Mouse (Mus musculus): ENCODE measurements around the gene Gm45623. TPM values are rescaled to one million over a fixed set of nuclear protein-coding genes. Genes with fewer than 3 reads are reported as not detected.

Gene Gm45623
- polyA plus RNA-seq (2014; fragmentation: Illumina TruSeq; extraction: RNeasy Lipid Tissue Mini Kit (QIAGEN cat#74804)), result not detected

GRCm38 (mm10) chr13:56753192-56753951, at the start of gene Gm45623:
Gene Gm45623, minus strand, starts transcription at chr13:56753827.

DNA sequence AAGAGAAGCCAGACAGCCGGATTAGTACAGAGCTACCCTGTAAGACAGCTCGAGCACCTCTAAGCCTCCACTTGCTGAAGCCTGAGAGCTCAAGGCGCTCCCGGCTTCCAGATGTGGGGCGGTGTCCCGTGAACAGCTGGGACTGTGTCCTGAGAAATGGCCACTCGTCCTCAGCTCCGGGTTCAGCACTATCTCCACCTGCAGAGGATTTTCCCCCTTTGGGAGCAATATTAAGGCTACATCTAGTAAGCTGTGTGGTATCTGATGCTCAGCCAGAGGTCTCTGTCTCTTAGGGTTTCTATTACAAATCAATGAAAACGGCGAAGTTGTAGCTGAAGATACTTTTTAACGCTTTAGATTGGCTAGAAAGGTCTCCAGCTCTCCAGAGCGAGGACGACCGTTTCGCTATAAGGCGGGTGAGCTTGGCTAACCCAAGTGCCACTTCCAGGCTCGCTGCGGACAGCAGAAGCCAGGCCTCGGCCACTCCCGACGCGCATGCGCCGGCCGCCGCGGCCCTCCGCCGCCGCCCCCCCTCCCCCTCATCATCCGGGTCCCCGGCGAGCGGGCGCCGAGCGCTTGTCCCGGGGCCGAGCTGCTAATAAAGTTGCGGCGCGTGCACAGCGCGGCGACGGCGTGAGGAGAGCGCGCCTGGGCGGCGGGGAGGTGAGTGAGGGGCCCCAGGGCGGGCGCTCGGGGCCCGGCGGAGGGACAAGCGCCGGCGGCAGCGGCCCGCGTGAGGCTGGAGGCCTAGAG, 51.0 kb downstream of the Gm45623 start, which contains the start of gene Smad5:
Gene Smad5 (plus strand): TSS at position 542 of the 753 bp plus-strand sequence.

Other genes with a start within 250 kb of the Gm45623 start
- 2.2 TPM for gene Fbxl21, start 231.4 kb downstream of the Gm45623 start, polyA plus RNA-seq (2014; fragmentation: Illumina TruSeq; extraction: RNeasy Lipid Tissue Mini Kit (QIAGEN cat#74804))
- gene Lect2, start 205.3 kb downstream of the Gm45623 start, polyA plus RNA-seq (2014; fragmentation: Illumina TruSeq; extraction: RNeasy Lipid Tissue Mini Kit (QIAGEN cat#74804)), result not detected
- 20.3 TPM for gene Tgfbi, start 144.3 kb downstream of the Gm45623 start, polyA plus RNA-seq (2014; fragmentation: Illumina TruSeq; extraction: RNeasy Lipid Tissue Mini Kit (QIAGEN cat#74804))
- gene Smad5, start 50.8 kb downstream of the Gm45623 start, polyA plus RNA-seq (2014; fragmentation: Illumina TruSeq; extraction: RNeasy Lipid Tissue Mini Kit (QIAGEN cat#74804)), result 92.4 TPM
- gene Trpc7, start 142.2 kb upstream of the Gm45623 start, polyA plus RNA-seq (2014; fragmentation: Illumina TruSeq; extraction: RNeasy Lipid Tissue Mini Kit (QIAGEN cat#74804)), result not detected